Mouse (Mus musculus): ENCODE data around the gene Ces1e. TPM values are rescaled to one million over a fixed set of nuclear protein-coding genes. Genes with fewer than 3 reads are reported as not detected.

The Ces1e gene
- polyA plus RNA-seq (2014; fragmentation: Nextera tagmentation; extraction: Ambion mirVana): not detected in 2 replicates

GRCm38 (mm10) chr8:93229446-93229845 is at the start of gene Ces1e:
Gene Ces1e, minus strand, starts transcription at chr8:93229619.
- DNase-seq (ENCODE audit: low spot score) (no peak), ATAC-seq (no peak)
- H3K27me3 ChIP-seq (replicated peaks; ENCODE audit: control insufficient read depth, insufficient read depth, low read length): no peaks in the 10 kb centered on the region
- no peaks in the 10 kb centered on the region for H3K4me1 ChIP-seq (ENCODE audit: control insufficient read depth, insufficient read depth, low read length)
- no peaks in the 10 kb centered on the region for H3K36me3 ChIP-seq (ENCODE audit: control insufficient read depth, insufficient read depth, low read length)
- H3K4me3 ChIP-seq (ENCODE audit: low read depth, low read length): no peak within 1 kb of the TSS
- no peak within 1 kb of the TSS for H3K27ac ChIP-seq (ENCODE audit: low read depth, low read length)
- H3K9me3 ChIP-seq (replicated peaks; ENCODE audit: control insufficient read depth, low read length): no peaks in the 10 kb centered on the region
- H3K9ac ChIP-seq (ENCODE audit: low read length): no peak within 1 kb of the TSS
- H3K4me2 ChIP-seq (ENCODE audit: low read length): no peak within 1 kb of the TSS

- H3K36me3 ChIP-seq (ENCODE audit: control insufficient read depth, insufficient read depth, low read length): no peaks in the 10 kb centered on the region
- no peaks in the 10 kb centered on the region for H3K4me1 ChIP-seq (ENCODE audit: control insufficient read depth, insufficient read depth, low read length)
- no peak overlapping the region for H3K4me3 ChIP-seq (ENCODE audit: low read depth, low read length)
- no peak overlapping the region for H3K27ac ChIP-seq (ENCODE audit: low read depth, low read length)
- no peak for ATAC-seq
- no peaks in the 10 kb centered on the region for H3K27me3 ChIP-seq (replicated peaks; ENCODE audit: control insufficient read depth, insufficient read depth, low read length)
- no peak for DNase-seq (ENCODE audit: low spot score)
- no peaks in the 10 kb centered on the region for H3K9me3 ChIP-seq (replicated peaks; ENCODE audit: control insufficient read depth, low read length)
- H3K4me2 ChIP-seq (ENCODE audit: low read length): no peak overlapping the region
- H3K9ac ChIP-seq (ENCODE audit: low read length): no peak overlapping the region
- 73% methylated on average over 4 of the region's 4 CpGs for WGBS
These were observed 48.9 kb upstream of the Ces1e start for GRCm38 (mm10) chr8:93278176-93278805.

GRCm38 (mm10) chr8:93274609-93275008 is 45.2 kb upstream of the Ces1e start:
- 89% methylated on average over 4 of the region's 4 CpGs for WGBS
- H3K27me3 ChIP-seq (replicated peaks; ENCODE audit: control insufficient read depth, insufficient read depth, low read length): no peaks in the 10 kb centered on the region
- H3K9me3 ChIP-seq (replicated peaks; ENCODE audit: control insufficient read depth, low read length): no peaks in the 10 kb centered on the region
- no peaks in the 10 kb centered on the region for H3K4me1 ChIP-seq (ENCODE audit: control insufficient read depth, insufficient read depth, low read length)
- no peaks in the 10 kb centered on the region for H3K36me3 ChIP-seq (ENCODE audit: control insufficient read depth, insufficient read depth, low read length)
- H3K4me2 ChIP-seq (ENCODE audit: low read length): no peak overlapping the region
- DNase-seq (ENCODE audit: low spot score) (no peak), ATAC-seq (no peak)
- no peak overlapping the region for H3K27ac ChIP-seq (ENCODE audit: low read depth, low read length)
- H3K4me3 ChIP-seq (ENCODE audit: low read depth, low read length): no peak overlapping the region
- no peak overlapping the region for H3K9ac ChIP-seq (ENCODE audit: low read length)

- no peak for ATAC-seq
- 78% methylated on average over 3 of the region's 3 CpGs for WGBS
- Histone ChIP-seq H3K27me3 (replicated peaks; ENCODE audit: control insufficient read depth, insufficient read depth, low read length) (no peaks in the 10 kb centered on the region), H3K4me3 (ENCODE audit: low read depth, low read length) (no peak overlapping the region), H3K9me3 (replicated peaks; ENCODE audit: control insufficient read depth, low read length) (no peaks in the 10 kb centered on the region), H3K36me3 (ENCODE audit: control insufficient read depth, insufficient read depth, low read length) (no peaks in the 10 kb centered on the region), H3K9ac (ENCODE audit: low read length) (no peak overlapping the region), H3K4me2 (ENCODE audit: low read length) (no peak overlapping the region), H3K4me1 (ENCODE audit: control insufficient read depth, insufficient read depth, low read length) (no peaks in the 10 kb centered on the region), H3K27ac (ENCODE audit: low read depth, low read length) (no peak overlapping the region)
- DNase-seq (ENCODE audit: low spot score): no peak
These were observed 43.9 kb upstream of the Ces1e start for GRCm38 (mm10) chr8:93273321-93273720.

- DNase-seq (ENCODE audit: low spot score): no peak
- WGBS: 81% methylated on average over 4 of the region's 4 CpGs
- H3K27ac ChIP-seq (ENCODE audit: low read depth, low read length): no peak overlapping the region
- no peak overlapping the region for H3K4me2 ChIP-seq (ENCODE audit: low read length)
- no peak overlapping the region for H3K4me3 ChIP-seq (ENCODE audit: low read depth, low read length)
- H3K4me1 ChIP-seq (ENCODE audit: control insufficient read depth, insufficient read depth, low read length): no peaks in the 10 kb centered on the region
- H3K27me3 ChIP-seq (replicated peaks; ENCODE audit: control insufficient read depth, insufficient read depth, low read length): no peaks in the 10 kb centered on the region
- H3K36me3 ChIP-seq (ENCODE audit: control insufficient read depth, insufficient read depth, low read length): no peaks in the 10 kb centered on the region
- ATAC-seq: no peak
- no peaks in the 10 kb centered on the region for H3K9me3 ChIP-seq (replicated peaks; ENCODE audit: control insufficient read depth, low read length)
- H3K9ac ChIP-seq (ENCODE audit: low read length): no peak overlapping the region
These were observed 43.3 kb upstream of the Ces1e start for GRCm38 (mm10) chr8:93272686-93273085.

GRCm38 (mm10) chr8:93261436-93261835 is 32.0 kb upstream of the Ces1e start:
- no peaks in the 10 kb centered on the region for H3K36me3 ChIP-seq (ENCODE audit: control insufficient read depth, insufficient read depth, low read length)
- H3K4me2 ChIP-seq (ENCODE audit: low read length): no peak overlapping the region
- H3K9ac ChIP-seq (ENCODE audit: low read length): no peak overlapping the region
- no peaks in the 10 kb centered on the region for H3K9me3 ChIP-seq (replicated peaks; ENCODE audit: control insufficient read depth, low read length)
- no peak overlapping the region for H3K27ac ChIP-seq (ENCODE audit: low read depth, low read length)
- ATAC-seq (no peak), DNase-seq (ENCODE audit: low spot score) (no peak)
- H3K27me3 ChIP-seq (replicated peaks; ENCODE audit: control insufficient read depth, insufficient read depth, low read length): no peaks in the 10 kb centered on the region
- no peak overlapping the region for H3K4me3 ChIP-seq (ENCODE audit: low read depth, low read length)
- 67% methylated on average over 2 of the region's 2 CpGs for WGBS
- H3K4me1 ChIP-seq (ENCODE audit: control insufficient read depth, insufficient read depth, low read length): no peaks in the 10 kb centered on the region

- H3K36me3 ChIP-seq (ENCODE audit: control insufficient read depth, insufficient read depth, low read length): no peaks in the 10 kb centered on the region
- H3K4me3 ChIP-seq (ENCODE audit: low read depth, low read length): no peak overlapping the region
- no peaks in the 10 kb centered on the region for H3K9me3 ChIP-seq (replicated peaks; ENCODE audit: control insufficient read depth, low read length)
- H3K27me3 ChIP-seq (replicated peaks; ENCODE audit: control insufficient read depth, insufficient read depth, low read length): no peaks in the 10 kb centered on the region
- H3K4me1 ChIP-seq (ENCODE audit: control insufficient read depth, insufficient read depth, low read length): no peaks in the 10 kb centered on the region
- 100% methylated on average over 1 of the region's 1 CpGs for whole genome bisulfite sequencing
- H3K9ac ChIP-seq (ENCODE audit: low read length): no peak overlapping the region
- no peak overlapping the region for H3K4me2 ChIP-seq (ENCODE audit: low read length)
- DNase-seq (ENCODE audit: low spot score) (no peak), ATAC-seq (no peak)
- no peak overlapping the region for H3K27ac ChIP-seq (ENCODE audit: low read depth, low read length)
These were observed 23.0 kb upstream of the Ces1e start for GRCm38 (mm10) chr8:93252400-93252925.

- H3K36me3 ChIP-seq (ENCODE audit: control insufficient read depth, insufficient read depth, low read length): no peaks in the 10 kb centered on the region
- ATAC-seq: no peak
- no peak overlapping the region for H3K27ac ChIP-seq (ENCODE audit: low read depth, low read length)
- DNase-seq (ENCODE audit: low spot score): no peak
- H3K27me3 ChIP-seq (replicated peaks; ENCODE audit: control insufficient read depth, insufficient read depth, low read length): no peaks in the 10 kb centered on the region
- WGBS: 94% methylated on average over 2 of the region's 2 CpGs
- H3K4me3 ChIP-seq (ENCODE audit: low read depth, low read length): no peak overlapping the region
- H3K4me1 ChIP-seq (ENCODE audit: control insufficient read depth, insufficient read depth, low read length): no peaks in the 10 kb centered on the region
- no peak overlapping the region for H3K9ac ChIP-seq (ENCODE audit: low read length)
- no peak overlapping the region for H3K4me2 ChIP-seq (ENCODE audit: low read length)
- H3K9me3 ChIP-seq (replicated peaks; ENCODE audit: control insufficient read depth, low read length): no peaks in the 10 kb centered on the region
These were observed 16.6 kb upstream of the Ces1e start for GRCm38 (mm10) chr8:93246057-93246456.

GRCm38 (mm10) chr8:93239884-93240283 is 10.5 kb upstream of the Ces1e start:
- H3K27me3 ChIP-seq (replicated peaks; ENCODE audit: control insufficient read depth, insufficient read depth, low read length): no peaks in the 10 kb centered on the region
- no peaks in the 10 kb centered on the region for H3K4me1 ChIP-seq (ENCODE audit: control insufficient read depth, insufficient read depth, low read length)
- no peak overlapping the region for H3K9ac ChIP-seq (ENCODE audit: low read length)
- H3K9me3 ChIP-seq (replicated peaks; ENCODE audit: control insufficient read depth, low read length): no peaks in the 10 kb centered on the region
- no peak overlapping the region for H3K27ac ChIP-seq (ENCODE audit: low read depth, low read length)
- H3K4me3 ChIP-seq (ENCODE audit: low read depth, low read length): no peak overlapping the region
- no peak overlapping the region for H3K4me2 ChIP-seq (ENCODE audit: low read length)
- ATAC-seq (no peak), DNase-seq (ENCODE audit: low spot score) (no peak)
- no peaks in the 10 kb centered on the region for H3K36me3 ChIP-seq (ENCODE audit: control insufficient read depth, insufficient read depth, low read length)
